Mouse (Mus musculus) sigmoid colon, adult 10 weeks (tissue): ENCODE data around the gene Fam92a. TPM values are rescaled to one million over a fixed set of nuclear protein-coding genes. Genes with fewer than 3 reads are reported as not detected.

ENCODE experiments used
- polyA plus RNA-seq: library from polyadenylated mRNA; stranded (reverse); fragments of 350-450 nt; fragmentation: Illumina TruSeq; extraction: RNeasy Lipid Tissue Mini Kit (QIAGEN cat#74804); gene quantifications from one replicate; pipeline ENCODE4 v1.2.3, GENCODE M21; 2014; ENCODE audit warnings: low read depth, low replicate concordance

The Fam92a gene
- polyA plus RNA-seq: 42.2 TPM

GRCm38 (mm10) chr4:12171318-12172091 is at the start of gene Fam92a:
Fam92a (minus strand) TSS chr4:12172015.

GRCm38 (mm10) chr4:12140141-12140567 is 31.7 kb downstream of the Fam92a start, which contains the start of gene Rbm12b1:
Rbm12b1 (plus strand) TSS chr4:12140264.

Other genes with a start within 250 kb of the Fam92a start
- gene Gm10604, start 190.8 kb downstream of the Fam92a start, polyA plus RNA-seq: not detected
- 51.4 TPM for gene Rbm12b2, start 82.6 kb downstream of the Fam92a start, polyA plus RNA-seq
- gene Rbm12b1, start 31.8 kb downstream of the Fam92a start, polyA plus RNA-seq: 12.2 TPM